Mouse (Mus musculus) midbrain, postnatal 0 days (tissue): ENCODE data around the gene Lpcat3. TPM values are rescaled to one million over a fixed set of nuclear protein-coding genes. Genes with fewer than 3 reads are reported as not detected.

ENCODE experiments used
- ATAC-seq: fragments of 200-750 bp; cut with Nextera tagmentation; 2 replicates; pipeline ENCODE4 v1.8.0; 2017; ENCODE audit warnings: moderate number of reproducible peaks, mild to moderate bottlenecking, moderate TSS enrichment, moderate library complexity; ENCODE audit not compliant: low FRiP score
- DNase-seq: peaks from one replicate; pipeline ENCODE4 v3.0.0-alpha.2; 2015; ENCODE audit warnings: low spot score
- H3K27ac ChIP-seq: fragments of 300-500 bp; sonication (generic); 2 replicates; pipeline ENCODE4 v1.5.1; 2014; ENCODE audit warnings: low read depth, mild to moderate bottlenecking, low read length, mixed read lengths
- H3K27me3 ChIP-seq: fragments of 300-500 bp; sonication (generic); 2 replicates; pipeline ENCODE4 v1.6.1; 2014; ENCODE audit warnings: low read length, control low read depth, mixed read lengths; ENCODE audit not compliant: insufficient read depth
- H3K36me3 ChIP-seq: fragments of 300-500 bp; sonication (generic); 2 replicates; pipeline ENCODE4 v1.6.1; 2014; ENCODE audit warnings: low read length, control low read depth, mixed read lengths; ENCODE audit not compliant: insufficient read depth
- H3K4me1 ChIP-seq: fragments of 300-500 bp; sonication (generic); 2 replicates; pipeline ENCODE4 v1.6.1; 2014; ENCODE audit warnings: mild to moderate bottlenecking, control low read depth, antibody characterized with exemption, low read length, mixed read lengths; ENCODE audit not compliant: insufficient read depth
- H3K4me2 ChIP-seq: fragments of 300-500 bp; sonication (generic); 2 replicates; pipeline ENCODE4 v1.6.1; 2014; ENCODE audit warnings: low read depth, mild to moderate bottlenecking, low read length, mixed read lengths; ENCODE audit not compliant: poor library complexity, severe bottlenecking
- H3K4me3 ChIP-seq: fragments of 300-500 bp; sonication (generic); 2 replicates; pipeline ENCODE4 v1.5.1; 2014; ENCODE audit warnings: low read depth, mild to moderate bottlenecking, low read length, moderate library complexity
- H3K9ac ChIP-seq: fragments of 300-500 bp; sonication (generic); replicated peaks from 2 replicates; pipeline ENCODE4 v1.6.1; 2014; ENCODE audit warnings: mild to moderate bottlenecking, low read length, moderate library complexity, mixed read lengths; ENCODE audit not compliant: poor library complexity, severe bottlenecking
- H3K9me3 ChIP-seq: fragments of 300-500 bp; sonication (generic); 2 replicates; pipeline ENCODE4 v1.6.1; 2016; ENCODE audit warnings: low read length, control low read depth
- CTCF ChIP-seq: IDR thresholded peaks from 2 replicates; pipeline ENCODE4 v1.5.1; 2016; ENCODE audit warnings: antibody characterized with exemption, mild to moderate bottlenecking
- WGBS: fragments of 180-500 bp; shearing (Covaris S2); extraction: QIAGEN DNeasy Blood & Tissue Kit; methylation state at CpG from one replicate; pipeline ENCODE4 v1.1.7; 2014; 5-methylcytosine and 5-hydroxymethylcytosine counted together
- polyA plus RNA-seq: library from polyadenylated mRNA; unstranded; fragments of >200 nt; fragmentation: Nextera tagmentation; extraction: Ambion mirVana; gene quantifications from 2 replicates; pipeline ENCODE4 v1.2.1, GENCODE M21; 2015
- total RNA-seq: library from RNA; depleted of rRNA; stranded (reverse); fragments of >200 nt; gene quantifications from 2 replicates; pipeline ENCODE4 v1.2.3, GENCODE M21; 2014

Lpcat3 gene
- total and polyA plus RNA-seq, 2 experiments from 2014 or later: 35.0 to 40.0 TPM

DNA sequence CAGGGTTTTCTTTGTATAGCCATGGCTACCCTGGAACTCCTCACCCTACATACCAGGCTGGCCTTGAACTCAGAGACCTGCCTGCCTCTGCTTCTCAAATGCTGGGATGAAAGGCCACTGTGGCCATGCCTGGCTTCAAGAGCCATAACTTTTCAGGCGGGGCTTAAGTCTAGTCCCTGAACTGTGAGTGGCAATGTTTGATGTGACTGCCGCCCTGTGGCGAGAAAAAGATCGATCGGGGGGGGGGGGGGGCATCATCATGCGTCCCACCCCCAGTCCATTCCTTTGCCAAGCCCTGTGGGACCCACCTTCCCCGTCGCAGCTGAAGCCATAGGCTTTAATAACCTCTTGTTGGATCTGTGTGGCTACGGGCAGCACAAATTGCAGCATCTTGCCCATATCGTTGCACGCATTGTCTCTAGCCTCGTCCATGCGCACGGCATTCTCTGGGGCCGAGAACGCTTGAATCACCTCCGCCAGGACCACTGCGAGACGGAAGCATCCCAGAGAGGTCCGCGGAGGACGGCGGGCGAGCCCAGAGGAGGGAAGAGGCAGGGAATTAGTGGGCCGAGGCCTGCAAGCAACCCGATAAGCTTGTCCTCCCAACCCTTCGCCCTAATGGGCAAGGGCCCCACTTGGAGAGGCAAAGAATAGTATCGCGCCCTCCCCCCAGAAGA, 77.5 kb downstream of the Lpcat3 start:
- H3K9ac ChIP-seq: peak overlapping the region; percentile 91
- H3K4me3 ChIP-seq: peak overlapping the region; percentile 52
- no peaks in the 10 kb centered on the region for H3K9me3 ChIP-seq
- H3K27ac ChIP-seq: peak overlapping the region; percentile 98
- peaks cover 6% of the 10 kb centered on the region; the same call in 1 of the 2 replicates for H3K4me1 ChIP-seq
- peak overlapping the region; percentile 70 for H3K4me2 ChIP-seq
- TF ChIP-seq CTCF: peak; percentile 74
- peaks cover 24% of the 10 kb centered on the region for H3K36me3 ChIP-seq
- ATAC-seq (peak; percentile 44), DNase-seq (peak; percentile 77)
- 1% methylated on average over 29 of the region's 29 CpGs for WGBS
- no peaks in the 10 kb centered on the region for H3K27me3 ChIP-seq

DNA sequence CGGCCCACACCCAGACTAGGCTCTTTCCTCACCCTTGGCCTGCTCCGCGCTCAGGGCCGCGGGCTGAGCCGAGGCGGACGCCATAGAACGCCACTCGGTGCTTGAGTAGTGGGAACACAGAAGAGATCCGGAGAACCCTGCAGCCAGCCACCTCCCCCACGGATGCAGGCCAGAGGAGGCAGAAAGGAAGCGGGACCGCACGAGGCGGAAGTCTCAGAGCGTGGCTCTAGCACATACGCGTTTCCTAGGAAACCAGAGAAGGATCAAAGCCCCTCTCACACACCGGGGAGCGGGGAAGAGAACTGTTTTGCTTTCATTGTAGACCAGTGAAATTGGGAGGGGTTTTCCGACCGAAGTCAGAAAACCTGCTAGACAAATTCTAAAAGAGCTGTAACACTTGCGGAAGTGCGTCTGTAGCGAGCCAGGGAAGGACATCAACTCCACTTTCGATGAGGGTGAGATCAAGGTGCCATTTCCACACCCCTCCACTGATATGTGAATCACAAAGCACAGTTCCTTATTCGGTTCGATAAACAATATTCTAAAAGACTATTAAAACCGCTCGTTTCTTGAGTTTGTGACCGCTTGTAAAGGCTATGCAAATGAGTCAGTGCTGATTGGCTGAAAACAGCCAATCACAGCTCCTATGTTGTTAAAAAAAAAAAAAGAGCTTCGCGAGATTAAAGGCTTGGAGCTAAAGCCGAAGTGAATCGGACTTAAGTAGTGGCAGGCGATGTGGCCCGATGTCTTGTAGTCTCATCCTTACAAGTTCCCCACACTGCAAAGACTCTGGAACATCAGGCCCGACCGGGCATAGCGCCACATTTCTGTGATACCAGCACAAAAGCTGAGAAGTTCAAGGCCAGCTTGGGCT, 78.3 kb downstream of the Lpcat3 start, which contains the start of gene Grcc10:
Gene Grcc10, minus strand, starts transcription at position 487 of the 874 bp plus-strand sequence.
- H3K4me3 ChIP-seq: peak within 1 kb of the TSS; percentile 52
- peak within 1 kb of the TSS; percentile 98 for H3K27ac ChIP-seq
- H3K4me2 ChIP-seq: peak within 1 kb of the TSS; percentile 70
- DNase-seq (peak; percentile 96), ATAC-seq (peak; percentile 84)
- H3K9ac ChIP-seq: peak within 1 kb of the TSS; percentile 91
- H3K4me1 ChIP-seq: peaks cover 6% of the 10 kb centered on the region; the same call in 1 of the 2 replicates
- no peaks in the 10 kb centered on the region for H3K9me3 ChIP-seq
- no peaks in the 10 kb centered on the region for H3K27me3 ChIP-seq
- under 1% methylated on average over 41 of the region's 41 CpGs for WGBS
- no peak for TF ChIP-seq CTCF
- H3K36me3 ChIP-seq: peaks cover 24% of the 10 kb centered on the region

DNA sequence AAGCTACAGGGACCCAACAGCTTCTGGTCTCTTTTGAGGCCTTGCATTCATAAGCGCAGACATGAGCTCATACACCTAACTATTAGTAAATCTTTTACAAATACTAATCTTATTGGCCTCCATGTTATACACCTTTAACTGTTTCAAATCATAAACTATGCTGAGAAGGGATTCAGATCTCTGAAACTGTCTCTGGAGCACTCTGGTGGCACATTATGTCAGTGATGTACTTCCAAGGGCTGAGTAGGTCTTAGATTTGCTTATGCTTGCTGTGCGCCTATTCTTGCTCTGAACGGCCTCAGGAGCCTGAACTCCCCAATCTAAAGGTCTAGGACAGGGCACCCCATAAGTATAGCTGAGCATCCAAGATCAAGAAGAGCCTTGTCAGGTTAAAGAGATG, 79.0 kb downstream of the Lpcat3 start:
- WGBS: 69% methylated on average over 3 of the region's 3 CpGs
- Histone ChIP-seq H3K27ac (peak overlapping the region; percentile 98), H3K4me2 (peak overlapping the region; percentile 70), H3K9me3 (no peaks in the 10 kb centered on the region), H3K27me3 (no peaks in the 10 kb centered on the region), H3K9ac (peak overlapping the region; percentile 91), H3K4me1 (peaks cover 6% of the 10 kb centered on the region; the same call in 1 of the 2 replicates), H3K36me3 (peaks cover 24% of the 10 kb centered on the region), H3K4me3 (peak overlapping the region; percentile 10; the same call in 1 of the 2 replicates)
- ATAC-seq: no peak
- no peak for TF ChIP-seq CTCF
- DNase-seq: no peak

DNA sequence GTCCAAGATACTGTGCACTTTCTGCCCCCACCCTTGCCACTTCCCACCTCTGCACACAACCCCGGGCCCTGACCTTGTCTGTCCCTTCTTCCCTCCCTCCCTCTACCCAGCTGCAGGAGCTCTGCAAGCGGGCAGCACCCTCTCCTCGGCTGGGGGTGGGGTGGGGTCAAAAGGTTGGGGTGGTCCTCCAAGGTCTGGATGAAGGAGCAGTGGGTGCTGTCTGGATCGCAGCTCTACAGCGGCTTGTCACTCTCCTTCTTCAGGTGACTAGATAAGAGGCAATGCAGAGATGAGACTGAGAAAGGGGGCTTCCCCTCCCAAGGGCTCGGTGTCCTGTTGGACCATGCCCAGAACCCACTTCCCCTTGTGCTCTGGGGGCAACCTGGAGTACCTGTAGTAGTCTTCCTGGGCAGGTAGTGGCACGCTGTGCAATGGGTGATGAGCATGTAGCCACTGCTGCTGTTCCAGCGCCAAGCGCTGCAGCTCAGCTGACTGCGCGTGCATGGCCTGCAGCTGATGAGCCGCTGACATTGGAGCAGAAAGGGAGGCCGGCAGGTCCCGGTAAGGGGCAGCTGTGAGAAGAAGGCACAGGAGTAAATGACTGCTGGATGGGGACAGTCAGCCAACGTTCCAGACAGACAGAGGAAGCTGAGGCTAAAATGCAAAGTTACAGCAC, 80.2 kb downstream of the Lpcat3 start:
- Histone ChIP-seq H3K9ac (no peak overlapping the region), H3K4me3 (no peak overlapping the region), H3K4me1 (peaks cover 6% of the 10 kb centered on the region; the same call in 1 of the 2 replicates), H3K27ac (no peak overlapping the region), H3K36me3 (peaks cover 34% of the 10 kb centered on the region), H3K27me3 (no peaks in the 10 kb centered on the region), H3K4me2 (no peak overlapping the region), H3K9me3 (no peaks in the 10 kb centered on the region)
- DNase-seq (no peak), ATAC-seq (no peak)
- no peak for TF ChIP-seq CTCF
- WGBS: 95% methylated on average over 15 of the region's 15 CpGs

DNA sequence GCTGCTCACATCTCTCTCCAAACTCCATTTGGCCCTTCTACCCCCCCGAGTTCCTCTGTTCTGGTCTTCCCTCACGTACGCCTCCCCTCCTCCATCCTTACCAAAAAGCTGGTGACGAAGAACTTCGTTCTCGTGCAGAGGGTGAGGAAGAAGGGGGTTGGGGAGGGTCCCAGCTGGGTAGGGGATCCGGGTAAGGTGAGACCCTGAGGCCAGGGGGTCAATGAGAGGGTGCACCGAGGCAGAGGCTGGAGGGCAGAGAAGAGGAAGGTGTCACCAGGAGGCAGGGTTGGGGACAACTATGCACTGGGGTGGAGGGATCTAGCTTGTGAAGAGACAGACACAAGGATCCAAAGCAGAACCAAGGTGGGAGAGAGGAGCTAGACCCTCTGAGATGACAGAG, 80.8 kb downstream of the Lpcat3 start:
- H3K36me3 ChIP-seq: peaks cover 37% of the 10 kb centered on the region

More for the DNA sequence above, 80.8 kb downstream of the Lpcat3 start:
- H3K9me3 ChIP-seq: no peaks in the 10 kb centered on the region
- peaks cover 6% of the 10 kb centered on the region; the same call in 1 of the 2 replicates for H3K4me1 ChIP-seq
- no peak overlapping the region for H3K4me2 ChIP-seq
- no peak overlapping the region for H3K9ac ChIP-seq
- ATAC-seq (no peak), DNase-seq (no peak)
- H3K27ac ChIP-seq: no peak overlapping the region; the same call in 1 of the 2 replicates
- H3K27me3 ChIP-seq: no peaks in the 10 kb centered on the region
- no peak overlapping the region for H3K4me3 ChIP-seq
- WGBS: 90% methylated on average over 8 of the region's 8 CpGs
- TF ChIP-seq CTCF: no peak
